Mouse (Mus musculus): ENCODE results near the gene Tufm.

Tufm gene

GRCm38 (mm10) chr7:126502751-126503150 is 15.6 kb downstream of the Tufm start:
- DNase-seq: no peak

DNA sequence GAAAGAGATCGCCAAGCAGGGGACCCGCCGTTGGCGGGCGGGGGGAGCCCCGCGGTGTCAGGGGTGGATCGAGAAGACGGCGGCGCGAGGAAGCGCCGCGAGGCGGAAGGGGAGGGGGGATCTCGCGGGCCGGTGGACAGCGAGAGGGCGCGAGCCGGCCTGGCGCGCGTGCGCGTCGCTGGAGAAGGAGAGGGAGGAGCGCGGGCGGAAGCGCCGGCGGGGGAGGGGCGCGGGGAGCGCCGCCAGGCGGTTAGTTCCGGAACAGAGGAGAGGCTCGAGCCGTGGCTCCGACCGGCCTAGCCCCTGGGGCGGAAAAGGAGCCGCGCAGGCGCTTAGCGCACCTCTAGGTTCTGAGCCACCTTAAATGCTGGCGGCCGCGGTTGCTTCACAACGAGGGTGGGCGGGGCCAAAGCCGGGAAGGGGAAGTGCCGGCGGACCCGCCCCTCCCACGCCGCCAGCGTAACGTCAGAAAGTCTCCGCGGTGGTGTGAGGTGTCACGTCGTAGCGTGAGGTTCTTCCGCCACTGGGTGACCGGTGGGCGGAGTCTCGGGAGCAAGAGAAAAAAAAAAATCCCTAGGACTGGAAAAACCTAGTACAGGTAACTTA is 16.2 kb downstream of the Tufm start, which contains the start of gene Atxn2l:
Gene Atxn2l, minus strand, starts transcription at position 165 of the 606 bp plus-strand sequence.
- DNase-seq: peak; percentile 98 to 99

GRCm38 (mm10) chr7:126504913-126505312 is 17.8 kb downstream of the Tufm start:
- DNase-seq: no peak

- no peak for DNase-seq
Measured at GRCm38 (mm10) chr7:126507126-126507778, 20.1 kb downstream of the Tufm start.

DNA sequence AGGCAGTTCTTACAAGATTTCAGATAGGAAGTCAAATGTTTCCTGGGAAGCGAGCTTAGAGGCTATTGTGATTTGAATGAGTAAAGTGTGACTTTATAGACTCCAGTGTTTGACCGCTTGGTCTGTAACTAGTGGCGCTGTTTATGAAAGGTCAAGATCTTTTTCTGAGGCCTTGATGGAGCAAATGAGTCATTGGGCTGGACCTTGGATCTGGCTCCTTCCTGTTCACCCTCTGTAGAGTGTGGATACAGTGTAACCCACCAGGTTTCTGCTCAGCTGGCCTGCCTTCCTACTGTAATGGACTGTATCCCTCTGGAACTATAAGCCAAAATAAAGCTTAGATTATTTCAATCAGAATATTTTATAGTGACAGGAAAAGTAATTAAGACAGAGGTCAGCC is 24.1 kb downstream of the Tufm start:
- DNase-seq: no peak

- no peak for DNase-seq
Measured at GRCm38 (mm10) chr7:126518261-126518941, 31.2 kb downstream of the Tufm start.

- DNase-seq: no peak
Measured at GRCm38 (mm10) chr7:126519513-126519912, 32.4 kb downstream of the Tufm start.

GRCm38 (mm10) chr7:126523316-126523715 is 36.2 kb downstream of the Tufm start:
- DNase-seq: no peak

GRCm38 (mm10) chr7:126528166-126528577 is 41.0 kb downstream of the Tufm start:
- DNase-seq: peak in 1 of 2 experiments; percentile 21

DNA sequence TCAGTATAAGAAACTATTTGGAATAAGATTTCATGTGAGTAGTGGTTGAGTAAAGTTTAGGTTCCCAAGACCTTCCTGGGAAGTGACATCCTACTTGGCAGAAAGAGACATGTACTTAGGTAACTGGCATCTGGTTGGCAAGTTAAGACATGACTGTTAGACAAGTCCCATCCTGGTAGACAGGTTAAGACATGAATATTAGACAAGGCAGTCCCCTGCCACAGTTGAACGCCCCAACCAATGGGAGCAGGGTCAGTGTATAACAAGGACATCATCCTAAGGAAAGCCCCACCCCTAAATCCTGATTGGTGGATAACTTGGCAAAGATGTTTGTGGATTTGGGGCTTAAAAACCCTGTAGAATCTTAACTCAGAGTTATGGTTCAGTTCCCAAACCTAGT is 46.3 kb downstream of the Tufm start:
- no peak for DNase-seq

DNA sequence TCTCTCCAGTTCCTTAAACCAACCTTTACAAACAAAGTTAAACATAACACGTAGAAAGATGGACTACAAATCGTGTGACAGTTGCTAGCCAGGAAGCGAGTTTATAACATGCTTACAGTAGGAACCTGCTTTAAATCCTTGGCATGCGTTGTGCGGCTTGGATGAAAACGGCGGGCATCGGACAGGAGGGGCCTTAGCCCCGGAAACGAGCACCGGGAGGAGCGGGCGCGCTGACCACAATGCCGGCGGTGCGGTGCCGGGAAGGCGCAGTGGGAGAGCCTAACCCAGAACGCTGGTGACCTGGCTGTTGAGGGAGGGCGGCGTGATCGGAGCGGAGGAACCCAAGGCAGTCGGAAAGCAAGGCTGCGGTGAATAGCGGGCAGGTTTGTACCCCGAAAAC is 48.6 kb downstream of the Tufm start:
- DNase-seq: peak in 1 of 2 experiments; percentile 12

DNA sequence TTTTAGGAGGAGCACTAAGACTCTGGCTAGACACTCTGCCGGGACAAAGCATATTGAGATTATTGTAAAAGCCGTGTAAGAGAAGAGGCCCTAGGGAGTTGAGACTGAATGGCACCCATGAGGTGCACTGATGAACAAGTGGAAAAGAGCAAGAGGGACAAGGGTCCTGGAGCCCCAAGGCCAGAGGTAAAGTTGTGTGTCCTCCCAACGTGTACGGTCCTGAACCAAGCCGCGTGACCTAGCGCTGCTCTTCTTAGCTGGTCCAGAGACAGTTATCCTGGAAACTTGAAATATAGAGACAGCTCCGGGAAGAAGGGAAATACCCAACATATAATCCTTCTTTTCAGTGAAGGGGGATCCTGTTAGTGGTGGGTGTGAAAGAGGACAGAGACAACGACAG is 49.3 kb downstream of the Tufm start:
- no peak for DNase-seq

- DNase-seq: peak in 1 of 2 experiments; percentile 20
Measured at GRCm38 (mm10) chr7:126537820-126538585, 50.8 kb downstream of the Tufm start.

All from kidney, adult 8-10 months (tissue).